Mouse (Mus musculus): ENCODE results near the gene Senp2. TPM values are rescaled to one million over a fixed set of nuclear protein-coding genes. Genes with fewer than 3 reads are reported as not detected.
A peak's percentile ranks its signal among the peaks of the same experiment; 100 is the strongest.
"Not testable (repeated sequence)": the region's sequence is repeated elsewhere in the genome, so short reads cannot be mapped to it uniquely, and the experiment has no call there.

Senp2 gene
- polyA plus RNA-seq, 1 experiment from 2014 or later, result 37.2 TPM

- Histone ChIP-seq H3K27ac (ENCODE audit: poor library complexity, severe bottlenecking) (no peak overlapping the region), H3K4me3 (no peak overlapping the region), H3K9me3 (replicated peaks) (no peaks in the 10 kb centered on the region), H3K9ac (no peak overlapping the region), H3K4me2 (no peak overlapping the region), H3K36me3 (no peaks in the 10 kb centered on the region), H3K27me3 (replicated peaks) (no peaks in the 10 kb centered on the region), H3K4me1 (replicated peaks) (no peaks in the 10 kb centered on the region)
- 59% methylated on average over 5 of the region's 5 CpGs for WGBS
- ATAC-seq (ENCODE audit: insufficient number of reproducible peaks, low FRiP score), result no peak
Measured at GRCm38 (mm10) chr16:21987956-21988355, 21.3 kb upstream of the Senp2 start.

GRCm38 (mm10) chr16:21990893-21991292 is 18.4 kb upstream of the Senp2 start:
- H3K4me1 ChIP-seq (replicated peaks); H3K4me2 ChIP-seq; ATAC-seq (ENCODE audit: insufficient number of reproducible peaks, low FRiP score); H3K27me3 ChIP-seq (replicated peaks); H3K9me3 ChIP-seq (replicated peaks); H3K27ac ChIP-seq (ENCODE audit: poor library complexity, severe bottlenecking); H3K36me3 ChIP-seq; H3K4me3 ChIP-seq; H3K9ac ChIP-seq: not testable (repeated sequence)

- Histone ChIP-seq H3K36me3 (no peaks in the 10 kb centered on the region), H3K9ac (no peak overlapping the region), H3K4me1 (replicated peaks) (peaks cover 3% of the 10 kb centered on the region), H3K4me3 (no peak overlapping the region), H3K4me2 (no peak overlapping the region), H3K27ac (ENCODE audit: poor library complexity, severe bottlenecking) (no peak overlapping the region), H3K27me3 (replicated peaks) (no peaks in the 10 kb centered on the region), H3K9me3 (replicated peaks) (no peaks in the 10 kb centered on the region)
- WGBS, result 73% methylated on average over 2 of the region's 2 CpGs
- no peak for ATAC-seq (ENCODE audit: insufficient number of reproducible peaks, low FRiP score)
Measured at GRCm38 (mm10) chr16:21991774-21992173, 17.5 kb upstream of the Senp2 start.

- Histone ChIP-seq H3K4me1 (replicated peaks) (peaks cover 10% of the 10 kb centered on the region), H3K27ac (ENCODE audit: poor library complexity, severe bottlenecking) (no peak within 1 kb of the TSS), H3K4me2 (peak within 1 kb of the TSS; percentile 64), H3K36me3 (no peaks in the 10 kb centered on the region), H3K9me3 (replicated peaks) (no peaks in the 10 kb centered on the region), H3K27me3 (replicated peaks) (no peaks in the 10 kb centered on the region), H3K4me3 (peak within 1 kb of the TSS; percentile 25; the same call in 1 of the 2 replicates), H3K9ac (no peak within 1 kb of the TSS; the same call in 1 of the 2 replicates)
- WGBS, result 13% methylated on average over 16 of the region's 16 CpGs
- ATAC-seq (ENCODE audit: insufficient number of reproducible peaks, low FRiP score), result no peak
Measured at GRCm38 (mm10) chr16:21995304-21995703, 14.0 kb upstream of the Senp2 start, which contains the start of gene Liph. Gene Liph, minus strand, starts transcription at chr16:21995663.

GRCm38 (mm10) chr16:21996402-21996801 is 12.9 kb upstream of the Senp2 start:
- no peak overlapping the region for H3K9ac ChIP-seq
- WGBS, result 44% methylated on average over 4 of the region's 4 CpGs

GRCm38 (mm10) chr16:21996881-21997641 is 12.2 kb upstream of the Senp2 start:
- no peaks in the 10 kb centered on the region for H3K36me3 ChIP-seq
- no peak overlapping the region for H3K4me2 ChIP-seq
- 17% methylated on average over 5 of the region's 5 CpGs for WGBS
- ATAC-seq (ENCODE audit: insufficient number of reproducible peaks, low FRiP score), result peak; percentile 91
- peaks cover 10% of the 10 kb centered on the region for H3K4me1 ChIP-seq (replicated peaks)
- H3K27me3 ChIP-seq (replicated peaks), result no peaks in the 10 kb centered on the region
- no peak overlapping the region for H3K9ac ChIP-seq
- no peaks in the 10 kb centered on the region for H3K9me3 ChIP-seq (replicated peaks)
- no peak overlapping the region for H3K27ac ChIP-seq (ENCODE audit: poor library complexity, severe bottlenecking)
- no peak overlapping the region for H3K4me3 ChIP-seq

More at GRCm38 (mm10) chr16:21996402-21996801, 12.9 kb upstream of the Senp2 start:
- Histone ChIP-seq H3K4me1 (replicated peaks) (peaks cover 10% of the 10 kb centered on the region), H3K27me3 (replicated peaks) (no peaks in the 10 kb centered on the region), H3K4me3 (no peak overlapping the region), H3K36me3 (no peaks in the 10 kb centered on the region), H3K27ac (ENCODE audit: poor library complexity, severe bottlenecking) (no peak overlapping the region), H3K4me2 (no peak overlapping the region), H3K9me3 (replicated peaks) (no peaks in the 10 kb centered on the region)
- ATAC-seq (ENCODE audit: insufficient number of reproducible peaks, low FRiP score), result no peak

- H3K36me3 ChIP-seq, result no peaks in the 10 kb centered on the region
- no peak overlapping the region for H3K9ac ChIP-seq
- H3K4me2 ChIP-seq, result no peak overlapping the region
- H3K4me1 ChIP-seq (replicated peaks), result peaks cover 10% of the 10 kb centered on the region
- no peak for ATAC-seq (ENCODE audit: insufficient number of reproducible peaks, low FRiP score)
- WGBS, result 81% methylated on average over 5 of the region's 5 CpGs
- no peaks in the 10 kb centered on the region for H3K9me3 ChIP-seq (replicated peaks)
- H3K27ac ChIP-seq (ENCODE audit: poor library complexity, severe bottlenecking), result no peak overlapping the region
- no peaks in the 10 kb centered on the region for H3K27me3 ChIP-seq (replicated peaks)
- H3K4me3 ChIP-seq, result no peak overlapping the region
Measured at GRCm38 (mm10) chr16:21998061-21998460, 11.2 kb upstream of the Senp2 start.

- H3K4me2 ChIP-seq, result no peak overlapping the region
- H3K4me3 ChIP-seq, result no peak overlapping the region
- H3K9me3 ChIP-seq (replicated peaks), result no peaks in the 10 kb centered on the region
- ATAC-seq (ENCODE audit: insufficient number of reproducible peaks, low FRiP score), result no peak
- no peaks in the 10 kb centered on the region for H3K36me3 ChIP-seq
- H3K9ac ChIP-seq, result no peak overlapping the region
- H3K27me3 ChIP-seq (replicated peaks), result no peaks in the 10 kb centered on the region
- 75% methylated on average over 4 of the region's 4 CpGs for WGBS
- peaks cover 10% of the 10 kb centered on the region for H3K4me1 ChIP-seq (replicated peaks)
- no peak overlapping the region for H3K27ac ChIP-seq (ENCODE audit: poor library complexity, severe bottlenecking)
Measured at GRCm38 (mm10) chr16:21999941-22000690, 9.2 kb upstream of the Senp2 start.

- no peak overlapping the region for H3K4me3 ChIP-seq
- no peak overlapping the region for H3K9ac ChIP-seq
- no peaks in the 10 kb centered on the region for H3K9me3 ChIP-seq (replicated peaks)
- H3K4me1 ChIP-seq (replicated peaks), result peaks cover 10% of the 10 kb centered on the region
- H3K27me3 ChIP-seq (replicated peaks), result no peaks in the 10 kb centered on the region
- no peaks in the 10 kb centered on the region for H3K36me3 ChIP-seq
- no peak for ATAC-seq (ENCODE audit: insufficient number of reproducible peaks, low FRiP score)
- H3K4me2 ChIP-seq, result no peak overlapping the region
- H3K27ac ChIP-seq (ENCODE audit: poor library complexity, severe bottlenecking), result no peak overlapping the region
- 49% methylated on average over 4 of the region's 4 CpGs for WGBS
Measured at GRCm38 (mm10) chr16:22001172-22001571, 8.1 kb upstream of the Senp2 start.

- Histone ChIP-seq H3K9ac (no peak overlapping the region), H3K27ac (ENCODE audit: poor library complexity, severe bottlenecking) (no peak overlapping the region), H3K36me3 (no peaks in the 10 kb centered on the region), H3K4me1 (replicated peaks) (peaks cover 8% of the 10 kb centered on the region), H3K4me2 (no peak overlapping the region), H3K9me3 (replicated peaks) (no peaks in the 10 kb centered on the region), H3K4me3 (no peak overlapping the region), H3K27me3 (replicated peaks) (no peaks in the 10 kb centered on the region)
- ATAC-seq (ENCODE audit: insufficient number of reproducible peaks, low FRiP score), result no peak
- 65% methylated on average over 3 of the region's 3 CpGs for WGBS
Measured at GRCm38 (mm10) chr16:22001606-22002005, 7.7 kb upstream of the Senp2 start.

- Histone ChIP-seq H3K4me1 (replicated peaks) (peaks cover 10% of the 10 kb centered on the region), H3K27me3 (replicated peaks) (no peaks in the 10 kb centered on the region), H3K4me3 (peak overlapping the region; percentile 87), H3K4me2 (peak overlapping the region; percentile 88), H3K9ac (peak overlapping the region; percentile 89), H3K27ac (ENCODE audit: poor library complexity, severe bottlenecking) (peak overlapping the region; percentile 69), H3K9me3 (replicated peaks) (no peaks in the 10 kb centered on the region), H3K36me3 (no peaks in the 10 kb centered on the region)
- under 1% methylated on average over 51 of the region's 51 CpGs for WGBS
- peak; percentile 79 for ATAC-seq (ENCODE audit: insufficient number of reproducible peaks, low FRiP score)
Measured at GRCm38 (mm10) chr16:22009596-22009995, 312 bp downstream of the Senp2 start.

All from heart, embryonic 12.5 days (tissue).